Mouse (Mus musculus): ENCODE measurements around the gene Nfia.

GRCm38 (mm10) chr4:97843981-97844690 lies 71.6 kb downstream of the Nfia start:
- TF ChIP-seq POLR2A (IDR thresholded peaks at IDR 0.05; ENCODE audit: insufficient read depth, low read depth, low read length) (no peak), CTCF (IDR thresholded peaks at IDR 0.05; ENCODE audit: insufficient read depth, low read depth, low read length) (no peak)
